Mouse (Mus musculus) adrenal gland, postnatal 10 days (tissue): ENCODE measurements around the gene Olfr203. TPM values are rescaled to one million over a fixed set of nuclear protein-coding genes. Genes with fewer than 3 reads are reported as not detected.
"Not testable (repeated sequence)": the region's sequence is repeated elsewhere in the genome, so short reads cannot be mapped to it uniquely, and the experiment has no call there.

Source experiments
- DNase-seq: peaks from one replicate; pipeline ENCODE4 v3.0.0; 2021; ENCODE audit warnings: mixed read lengths
- long read RNA-seq, 2 experiments: library from polyadenylated mRNA; stranded (forward); transcript quantifications; one replicate each; pipeline ENCODE4 v2.0.0; 2021
- total RNA-seq, 2 experiments: library from RNA; stranded (reverse); gene quantifications; 2 replicates each; pipeline ENCODE4 v1.2.3; 2021

The Olfr203 gene
- not detected for total RNA-seq
- long read RNA-seq, experiment 1 = 0 reads
- long read RNA-seq, experiment 2 = 0 reads

- DNase-seq = no peak
Observed at GRCm38 (mm10) chr16:59298581-59298980, at the start of gene Olfr203. Olfr203 (plus strand) TSS chr16:59298881.

DNA sequence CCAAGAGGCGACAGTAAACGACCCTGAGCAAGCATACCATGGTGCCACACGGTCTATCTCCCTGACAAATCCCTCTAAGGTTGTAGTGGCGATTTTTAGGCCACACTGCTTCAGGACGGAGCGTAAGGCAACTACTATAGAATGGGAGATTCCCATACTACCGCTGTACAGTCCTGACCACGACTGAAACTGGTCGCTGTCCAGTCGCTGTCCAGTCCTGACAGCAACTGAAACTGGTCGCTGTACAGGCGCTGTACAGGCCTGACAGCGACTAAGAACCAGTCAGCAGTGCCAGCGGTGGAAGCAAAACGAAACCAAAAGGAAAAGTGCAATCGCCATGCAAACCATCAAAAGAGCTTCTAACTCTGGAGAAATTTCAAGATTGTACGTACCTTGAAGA lies 49.0 kb upstream of the Olfr203 start:
- DNase-seq = no peak

- not testable (repeated sequence) for DNase-seq
Observed at GRCm38 (mm10) chr16:59269097-59269496, 29.6 kb upstream of the Olfr203 start.

- not testable (repeated sequence) for DNase-seq
Observed at GRCm38 (mm10) chr16:59272532-59272931, 26.1 kb upstream of the Olfr203 start, which contains the start of gene Olfr201. Olfr201 (minus strand) TSS chr16:59272632.

DNA sequence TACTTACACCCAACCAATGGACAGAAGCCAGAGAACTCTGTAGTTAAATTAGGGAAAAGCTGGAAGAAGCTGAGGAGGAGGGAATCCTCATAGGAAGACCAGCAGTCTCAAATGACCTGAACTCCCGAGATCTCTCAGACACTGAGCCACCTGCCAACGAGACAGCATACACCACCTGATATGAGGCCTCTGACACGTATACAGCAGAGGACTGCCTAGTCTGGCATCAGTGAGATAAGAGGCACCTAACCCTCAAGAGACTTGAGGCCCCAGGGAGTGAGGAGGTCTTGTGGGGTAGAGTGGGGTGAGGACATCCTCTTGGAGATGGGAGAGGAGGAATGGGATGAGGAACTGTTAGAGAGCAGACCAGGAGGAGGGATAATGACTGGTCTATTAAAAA lies 18.1 kb upstream of the Olfr203 start:
- no peak for DNase-seq

GRCm38 (mm10) chr16:59283476-59283875 lies 15.2 kb upstream of the Olfr203 start:
- DNase-seq = no peak

GRCm38 (mm10) chr16:59286693-59287092 lies 12.0 kb upstream of the Olfr203 start, which contains the start of gene Olfr202:
Olfr202 (minus strand) TSS chr16:59286793.
- no peak for DNase-seq

GRCm38 (mm10) chr16:59287576-59287975 lies 11.1 kb upstream of the Olfr203 start:
- DNase-seq = not testable (repeated sequence)

- no peak for DNase-seq
Observed at GRCm38 (mm10) chr16:59318148-59318547, 19.5 kb downstream of the Olfr203 start, which contains the start of gene Olfr204. Olfr204 (minus strand) TSS chr16:59318248.

GRCm38 (mm10) chr16:59323262-59323661 lies 24.6 kb downstream of the Olfr203 start:
- not testable (repeated sequence) for DNase-seq

DNA sequence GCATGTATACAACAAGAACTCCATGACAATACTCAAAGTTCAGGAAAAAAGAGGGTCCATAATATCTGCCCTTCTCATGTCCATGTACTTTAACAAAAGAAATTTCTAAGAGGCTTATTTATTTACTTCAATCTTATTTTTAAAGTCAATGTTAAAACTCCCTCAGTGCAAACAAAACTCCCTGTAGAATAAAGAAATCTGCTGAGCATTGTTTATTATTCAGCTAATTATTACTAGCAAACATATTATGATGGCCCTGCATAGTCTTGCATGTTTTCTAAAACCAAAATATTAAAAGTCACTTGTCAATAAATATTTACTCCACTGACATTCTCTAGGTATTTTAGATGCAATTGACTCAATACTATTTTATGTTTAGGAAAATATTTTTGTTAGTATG lies 32.4 kb downstream of the Olfr203 start, which contains the start of gene Olfr205:
TSS of gene Olfr205 (minus strand) at position 101 of the 400 bp plus-strand sequence.
- DNase-seq = no peak

GRCm38 (mm10) chr16:59349146-59349545 lies 50.5 kb downstream of the Olfr203 start, which contains the start of gene Olfr206:
Olfr206 (minus strand) TSS chr16:59349246.
- DNase-seq = no peak

Other genes with a start within 250 kb of the Olfr203 start
- not detected for gene Olfr190, start 220.9 kb upstream of the Olfr203 start, total RNA-seq
- not detected for gene Olfr191, start 209.1 kb upstream of the Olfr203 start, total RNA-seq
- not detected for gene Olfr193, start 187.0 kb upstream of the Olfr203 start, total RNA-seq
- not detected for gene Olfr194, start 177.8 kb upstream of the Olfr203 start, total RNA-seq
- not detected for gene Olfr195, start 151.8 kb upstream of the Olfr203 start, total RNA-seq
- gene Olfr196, start 128.4 kb upstream of the Olfr203 start, total RNA-seq = not detected
- gene Olfr198, start 95.3 kb upstream of the Olfr203 start, total RNA-seq = not detected
- not detected for gene Olfr199, start 79.1 kb upstream of the Olfr203 start, total RNA-seq
- gene Olfr201, start 26.2 kb upstream of the Olfr203 start, total RNA-seq = not detected
- not detected for gene Olfr202, start 12.1 kb upstream of the Olfr203 start, total RNA-seq
- not detected for gene Olfr204, start 19.4 kb downstream of the Olfr203 start, total RNA-seq
- not detected for gene Olfr205, start 32.3 kb downstream of the Olfr203 start, total RNA-seq
- not detected for gene Olfr206, start 50.4 kb downstream of the Olfr203 start, total RNA-seq
- gene Olfr209, start 65.1 kb downstream of the Olfr203 start, total RNA-seq = not detected
- gene Gabrr3, start 108.5 kb downstream of the Olfr203 start, total RNA-seq = not detected
- 10 to 100 TPM; 17.6 to 25.0 TPM for gene Riox2, start 172.9 kb downstream of the Olfr203 start, total RNA-seq